Mouse (Mus musculus): ENCODE data around the gene Acot6.

GRCm38 (mm10) chr12:84099605-84100004 lies 849 bp upstream of the Acot6 start:
- TF ChIP-seq CTCF (IDR thresholded peaks at IDR 0.05; ENCODE audit: extremely low read depth, insufficient read depth, insufficient read length, insufficient replicate concordance) (no peak), POLR2A (IDR thresholded peaks at IDR 0.05; ENCODE audit: low read depth, low read length) (no peak)
